Mouse (Mus musculus) Patski (cell line): ENCODE data around the gene Fut1. TPM values are rescaled to one million over a fixed set of nuclear protein-coding genes. Genes with fewer than 3 reads are reported as not detected.

Source experiments
- ATAC-seq: fragments of 100-300 bp; one replicate; pipeline ENCODE4 v1.8.0; 2021
- CTCF ChIA-PET: fragments of 350-600 bp; sonication (Branson Sonifier 250); formaldehyde crosslinking; loops from one replicate; lab custom pipeline; 2022; ENCODE audit warnings: inconsistent platforms; lab: Charles Lee
- POLR2A ChIA-PET: fragments of 350-600 bp; sonication (Branson Sonifier 250); formaldehyde crosslinking; loops from one replicate; lab custom pipeline; 2022; ENCODE audit warnings: antibody characterized with exemption, inconsistent platforms; lab: Charles Lee
- DNase-seq: peaks from one replicate; pipeline ENCODE4 v3.0.0-alpha.2; 2011; ENCODE audit warnings: low read depth, low spot score
- H3K27me3 ChIP-seq: fragments of 371-371 bp; one replicate; pipeline ENCODE4 v1.5.1; 2021
- CTCF ChIP-seq: fragments of 100-300 bp; IDR thresholded peaks from one replicate; pipeline ENCODE4 v1.5.1; 2021
- in situ Hi-C: fragments of 300-500 bp; cut with MboI; formaldehyde crosslinking; loops from 3 replicates; pipeline ENCODE4 v1.11.1; 2018; ENCODE audit warnings: low pct_unique_long_range_greater_than_20kb, mixed read lengths
- polyA plus RNA-seq: library from polyadenylated mRNA; unstranded; gene quantifications from one replicate; pipeline ENCODE4 v1.2.3, GENCODE M21; 2021

Gene Fut1
- polyA plus RNA-seq, 1 experiment from 2014 or later: 0.91 TPM

- no peaks in the 10 kb centered on the region for H3K27me3 ChIP-seq
- in situ Hi-C loops: no loop called here
- ChIA-PET CTCF (no interaction called here), POLR2A (no interaction called here)
- TF ChIP-seq CTCF: no peak
- DNase-seq (no peak), ATAC-seq (no peak)
Observed at GRCm38 (mm10) chr7:45597527-45597926, 19.6 kb upstream of the Fut1 start.

- ChIA-PET POLR2A (no interaction called here), CTCF (interaction anchor here (1.5 kb wide), 1 partner anchor 18 kb away, joined by 3 read pairs; the partner anchor contains the start of gene Fut1)
- no peak for DNase-seq
- no peak for TF ChIP-seq CTCF
- no peaks in the 10 kb centered on the region for H3K27me3 ChIP-seq
- ATAC-seq: no peak
- in situ Hi-C loops: no loop called here
Observed at GRCm38 (mm10) chr7:45598960-45599879, 17.9 kb upstream of the Fut1 start.

- no peaks in the 10 kb centered on the region for H3K27me3 ChIP-seq
- TF ChIP-seq CTCF: no peak
- ATAC-seq (no peak), DNase-seq (no peak)
- ChIA-PET POLR2A (interaction anchor here (1.1 kb wide), 1 partner anchor 9 kb away, joined by 3 read pairs; no protein-coding TSS in a partner anchor), CTCF (interaction anchor here (1.3 to 1.8 kb wide), 3 partner anchors 13 to 134 kb away, joined by 3 to 7 read pairs (median 5); no protein-coding TSS in a partner anchor)
- in situ Hi-C loops: no loop called here
Observed at GRCm38 (mm10) chr7:45605704-45606289, 11.3 kb upstream of the Fut1 start.

GRCm38 (mm10) chr7:45609511-45609910 is 7.6 kb upstream of the Fut1 start:
- ChIA-PET CTCF (no interaction called here), POLR2A (no interaction called here)
- DNase-seq: no peak
- TF ChIP-seq CTCF: no peak
- ATAC-seq: no peak
- in situ Hi-C loops: no loop called here
- H3K27me3 ChIP-seq: no peaks in the 10 kb centered on the region

- ATAC-seq (peak; percentile 72), DNase-seq (no peak)
- ChIA-PET CTCF (interaction anchor here (1.1 kb wide), 1 partner anchor 17 kb away, joined by 3 read pairs; no protein-coding TSS in a partner anchor), POLR2A (interaction anchor here (0.7 kb wide), 1 partner anchor 12 kb away, joined by 4 read pairs; the partner anchor contains the start of gene Rasip1)
- no peaks in the 10 kb centered on the region for H3K27me3 ChIP-seq
- no peak for TF ChIP-seq CTCF
- in situ Hi-C loops: no loop called here
Observed at GRCm38 (mm10) chr7:45616277-45616676, 812 bp upstream of the Fut1 start.

GRCm38 (mm10) chr7:45618316-45618715 is 1.2 kb downstream of the Fut1 start:
- ChIA-PET POLR2A (interaction anchor here (1.0 kb wide), 1 partner anchor 10 kb away, joined by 3 read pairs; no protein-coding TSS in a partner anchor), CTCF (interaction anchor here (0.7 to 2.3 kb wide), 5 partner anchors 9 to 65 kb away, joined by 3 to 14 read pairs (median 5); partner anchors contain the start of genes Ntn5 and Rasip1)
- no peaks in the 10 kb centered on the region for H3K27me3 ChIP-seq
- no peak for TF ChIP-seq CTCF
- DNase-seq: no peak
- in situ Hi-C loops: no loop called here
- ATAC-seq: no peak

GRCm38 (mm10) chr7:45619592-45619991 is 2.5 kb downstream of the Fut1 start:
- in situ Hi-C loops: no loop called here
- no peak for TF ChIP-seq CTCF
- CTCF ChIA-PET: interaction anchor here (1.5 to 1.8 kb wide), 2 partner anchors 14 to 63 kb away, joined by 3 to 5 read pairs; no protein-coding TSS in a partner anchor
- DNase-seq: peak; percentile 77
- ATAC-seq: peak; percentile 57
- POLR2A ChIA-PET: interaction anchor here (0.7 to 0.8 kb wide), 2 partner anchors 9 to 24 kb away, joined by 3 to 5 read pairs; no protein-coding TSS in a partner anchor
- no peaks in the 10 kb centered on the region for H3K27me3 ChIP-seq

- no peaks in the 10 kb centered on the region for H3K27me3 ChIP-seq
- ChIA-PET CTCF (no interaction called here), POLR2A (no interaction called here)
- ATAC-seq (no peak), DNase-seq (no peak)
- in situ Hi-C loops: no loop called here
- TF ChIP-seq CTCF: no peak
Observed at GRCm38 (mm10) chr7:45621443-45621842, 4.4 kb downstream of the Fut1 start, which contains the start of gene Izumo1. Izumo1 (plus strand) TSS chr7:45621811.

- in situ Hi-C loops: no loop called here
- no peak for TF ChIP-seq CTCF
- ChIA-PET POLR2A (interaction anchor here (0.8 kb wide), 1 partner anchor 22 kb away, joined by 3 read pairs; no protein-coding TSS in a partner anchor), CTCF (interaction anchor here (0.8 to 1.3 kb wide), 2 partner anchors 12 to 18 kb away, joined by 3 read pairs; no protein-coding TSS in a partner anchor)
- ATAC-seq (no peak), DNase-seq (no peak)
- H3K27me3 ChIP-seq: no peaks in the 10 kb centered on the region
Observed at GRCm38 (mm10) chr7:45623507-45623906, 6.4 kb downstream of the Fut1 start.

- POLR2A ChIA-PET: no interaction called here
- H3K27me3 ChIP-seq: no peaks in the 10 kb centered on the region
- TF ChIP-seq CTCF: no peak
- in situ Hi-C loops: no loop called here
- CTCF ChIA-PET: no interaction called here
- ATAC-seq (no peak), DNase-seq (no peak)
Observed at GRCm38 (mm10) chr7:45624718-45625117, 7.6 kb downstream of the Fut1 start.
